Mouse (Mus musculus) embryo, embryonic 11.5 days (tissue): ENCODE measurements around the gene Prss33.

ENCODE experiments used
- DNase-seq: peaks from one replicate; pipeline ENCODE4 v3.0.0-alpha.2; 2012; ENCODE audit warnings: low read depth, low spot score

The Prss33 gene

DNA sequence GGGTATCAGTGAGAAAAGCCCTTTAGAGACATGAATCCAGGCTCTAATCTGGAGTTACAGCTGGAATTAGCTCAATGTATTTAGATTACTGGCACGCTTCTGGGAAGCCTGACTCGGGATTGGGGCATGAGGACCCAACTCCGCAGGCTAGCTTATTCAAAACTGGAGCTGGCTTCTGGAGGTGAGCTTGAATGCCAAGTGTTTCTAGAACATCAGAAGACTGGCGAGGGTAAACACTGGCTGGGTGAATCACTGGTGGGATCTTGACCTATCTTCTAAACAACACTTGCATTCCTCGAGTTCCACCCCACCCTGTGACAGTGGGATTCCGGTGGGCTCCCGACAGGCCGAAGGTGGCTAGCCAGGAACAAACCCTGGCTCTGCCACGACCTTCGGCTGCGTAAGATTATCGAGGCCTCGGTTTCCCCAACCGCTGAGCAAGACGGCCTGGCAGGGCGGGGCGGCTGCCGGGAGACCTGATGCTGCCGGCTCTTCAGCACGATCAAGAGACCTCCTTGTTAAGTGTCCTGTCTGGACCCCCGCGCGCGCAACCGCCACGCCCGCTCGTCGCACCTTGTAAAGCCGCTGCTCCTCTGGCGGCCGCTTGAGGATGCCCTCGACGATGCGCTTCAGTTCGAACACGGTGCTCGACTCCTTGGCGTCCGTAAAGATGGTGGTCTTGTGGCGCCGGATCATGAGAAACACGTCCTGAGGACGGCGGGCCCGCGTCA is 7.4 kb downstream of the Prss33 start:
- DNase-seq: no peak

DNA sequence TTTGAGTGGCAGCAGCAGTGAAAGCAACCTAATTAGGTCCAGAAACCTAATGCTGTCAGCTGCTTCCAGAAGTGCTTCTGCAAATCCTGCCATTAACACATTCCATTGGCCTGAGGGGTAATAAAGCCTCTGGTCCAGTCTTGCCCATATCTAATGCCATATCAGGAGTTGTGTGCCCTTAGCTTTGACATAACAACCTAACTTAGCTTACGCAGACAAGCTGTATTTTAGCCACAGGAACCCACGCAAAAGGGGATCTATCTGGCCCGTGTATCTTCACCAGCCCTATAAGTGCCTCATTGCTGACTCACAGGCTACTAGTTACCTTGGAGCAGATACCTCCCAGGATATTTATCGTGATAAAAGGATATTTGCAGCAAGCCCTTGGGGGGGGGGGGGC is 10.3 kb downstream of the Prss33 start:
- no peak for DNase-seq

DNA sequence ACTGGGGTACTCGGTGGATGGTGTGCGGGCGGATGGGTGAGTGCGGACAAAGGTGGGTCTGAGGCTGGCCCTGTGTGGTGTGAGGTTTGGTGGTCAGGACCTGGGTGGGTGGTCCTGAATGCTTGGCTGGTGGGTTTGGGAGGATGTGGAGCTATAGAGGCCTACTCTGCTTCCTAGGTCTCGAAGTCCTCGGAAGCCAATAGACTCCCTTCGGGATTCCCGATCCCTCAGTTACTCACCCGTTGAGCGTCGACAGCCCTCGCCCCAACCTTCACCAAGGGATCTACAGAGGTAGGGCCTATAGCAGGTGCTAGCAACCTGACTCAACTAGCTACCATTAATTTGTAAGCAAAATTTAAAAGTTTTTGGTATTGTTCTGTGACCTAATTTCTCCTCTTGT is 12.2 kb downstream of the Prss33 start:
- DNase-seq: no peak

DNA sequence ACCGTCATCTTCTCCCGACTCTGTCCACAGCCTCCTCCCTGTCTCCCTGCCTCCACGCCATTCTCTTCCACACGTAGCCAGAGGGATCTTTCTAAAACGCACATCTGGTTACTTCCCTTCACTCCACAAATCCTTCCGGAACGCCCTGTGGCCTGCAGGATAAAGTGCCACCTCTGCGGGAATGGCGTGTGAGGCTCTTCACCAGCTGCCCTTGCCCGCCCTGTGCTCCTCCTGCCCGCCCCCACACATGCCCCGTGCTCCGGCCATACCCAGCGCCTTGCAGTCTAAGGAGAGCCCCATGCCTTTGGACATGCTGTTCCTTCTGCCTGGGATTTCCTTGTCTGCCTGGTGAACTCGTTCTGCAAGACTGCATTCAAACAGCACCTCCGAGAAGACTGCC is 12.8 kb downstream of the Prss33 start:
- no peak for DNase-seq

DNA sequence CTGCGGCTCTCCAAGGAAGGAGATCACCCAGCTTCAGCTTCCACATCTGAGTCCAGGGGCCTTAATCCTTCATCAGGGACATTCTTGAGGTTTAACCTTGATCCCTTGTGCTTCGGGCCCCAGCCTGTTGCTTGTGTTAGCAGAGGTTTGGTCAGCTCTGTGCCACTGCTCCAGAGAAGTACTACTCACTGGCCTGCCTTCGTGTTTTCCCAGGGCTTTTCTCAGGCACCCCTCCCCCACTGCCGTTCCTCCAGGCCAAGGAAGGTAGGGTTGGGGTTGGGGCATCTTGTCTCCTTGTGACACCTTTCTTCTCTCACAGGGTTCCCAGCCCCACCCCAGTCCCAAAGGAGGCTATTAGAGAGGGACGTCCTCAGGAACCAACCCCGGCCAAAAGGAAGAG is 13.8 kb downstream of the Prss33 start:
- DNase-seq: no peak

DNA sequence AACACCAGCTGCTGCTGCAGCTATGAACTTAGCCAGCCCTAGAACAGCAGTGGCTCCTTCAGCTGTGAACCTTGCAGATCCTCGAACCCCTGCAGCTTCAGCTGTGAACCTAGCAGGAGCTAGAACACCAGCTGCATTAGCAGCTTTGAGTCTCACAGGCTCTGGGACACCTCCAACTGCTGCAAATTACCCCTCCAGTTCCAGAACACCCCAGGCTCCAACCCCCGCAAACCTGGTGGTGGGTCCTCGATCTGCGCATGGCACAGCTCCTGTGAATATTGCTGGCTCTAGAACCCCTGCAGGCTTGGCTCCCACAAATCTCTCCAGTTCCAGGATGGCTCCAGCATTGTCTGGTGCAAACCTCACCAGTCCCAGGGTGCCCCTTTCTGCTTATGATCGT is 15.1 kb downstream of the Prss33 start:
- no peak for DNase-seq

DNA sequence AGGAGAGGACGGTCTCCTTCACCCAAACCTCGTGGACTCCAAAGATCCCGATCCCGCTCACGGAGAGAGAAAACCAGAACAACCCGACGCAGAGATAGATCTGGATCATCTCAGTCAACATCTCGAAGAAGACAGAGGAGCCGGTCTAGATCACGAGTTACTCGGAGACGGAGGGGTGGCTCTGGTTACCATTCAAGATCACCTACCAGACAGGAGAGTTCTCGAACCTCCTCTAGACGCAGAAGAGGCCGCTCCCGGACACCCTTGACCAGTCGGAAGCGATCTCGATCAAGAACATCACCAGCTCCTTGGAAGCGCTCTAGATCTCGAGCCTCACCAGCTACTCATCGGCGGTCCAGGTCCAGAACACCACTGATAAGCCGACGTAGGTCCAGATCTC is 16.6 kb downstream of the Prss33 start:
- DNase-seq: no peak

DNA sequence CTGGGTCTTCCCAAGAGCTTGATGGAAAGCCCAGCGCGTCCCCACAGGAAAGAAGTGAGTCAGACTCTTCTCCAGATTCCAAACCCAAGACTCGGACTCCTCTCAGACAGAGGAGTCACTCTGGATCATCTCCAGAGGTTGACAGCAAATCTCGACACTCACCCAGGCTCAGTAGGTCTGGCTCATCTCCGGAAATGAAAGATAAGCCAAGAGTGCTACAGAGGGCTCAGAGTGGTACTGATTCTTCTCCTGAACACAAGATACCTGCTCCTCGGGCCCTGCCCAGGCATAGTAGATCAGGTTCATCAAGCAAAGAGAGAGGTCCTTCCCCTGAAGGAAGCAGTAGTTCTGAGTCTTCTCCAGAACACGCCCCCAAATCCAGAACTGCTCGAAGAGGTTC is 17.3 kb downstream of the Prss33 start:
- DNase-seq: no peak

DNA sequence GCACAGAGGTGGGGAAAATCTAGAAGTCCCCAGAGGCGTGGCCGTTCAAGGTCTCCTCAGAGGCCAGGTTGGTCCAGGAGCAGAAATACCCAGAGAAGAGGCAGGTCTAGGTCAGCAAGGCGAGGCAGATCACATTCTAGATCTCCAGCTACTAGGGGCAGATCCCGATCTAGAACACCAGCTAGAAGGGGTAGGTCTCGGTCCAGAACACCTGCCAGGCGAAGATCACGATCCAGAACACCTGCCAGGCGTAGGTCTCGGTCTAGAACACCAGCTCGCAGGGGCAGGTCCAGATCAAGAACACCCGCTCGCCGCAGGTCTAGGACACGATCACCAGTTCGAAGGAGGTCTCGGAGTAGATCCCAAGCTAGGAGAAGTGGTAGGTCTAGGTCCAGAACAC is 20.2 kb downstream of the Prss33 start:
- no peak for DNase-seq

DNA sequence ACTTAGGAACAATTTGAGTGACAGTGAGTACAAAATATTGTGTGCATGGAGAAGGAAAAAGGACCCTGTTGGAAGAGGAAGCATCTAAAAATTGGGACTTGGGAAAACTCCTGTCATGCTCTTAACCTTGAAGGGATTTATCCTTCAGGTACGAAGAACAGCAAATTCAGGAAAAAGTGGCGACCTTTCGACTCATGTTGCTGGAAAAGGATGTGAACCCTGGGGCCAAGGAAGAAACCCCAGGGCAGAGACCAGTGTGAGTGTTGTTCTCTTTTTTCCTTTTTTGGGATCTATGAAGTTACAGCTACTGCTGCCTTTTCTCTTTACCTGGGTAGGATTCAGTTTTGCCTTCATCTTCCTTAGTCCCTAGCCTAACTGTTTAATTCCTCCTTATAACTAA is 27.9 kb downstream of the Prss33 start:
- no peak for DNase-seq

DNA sequence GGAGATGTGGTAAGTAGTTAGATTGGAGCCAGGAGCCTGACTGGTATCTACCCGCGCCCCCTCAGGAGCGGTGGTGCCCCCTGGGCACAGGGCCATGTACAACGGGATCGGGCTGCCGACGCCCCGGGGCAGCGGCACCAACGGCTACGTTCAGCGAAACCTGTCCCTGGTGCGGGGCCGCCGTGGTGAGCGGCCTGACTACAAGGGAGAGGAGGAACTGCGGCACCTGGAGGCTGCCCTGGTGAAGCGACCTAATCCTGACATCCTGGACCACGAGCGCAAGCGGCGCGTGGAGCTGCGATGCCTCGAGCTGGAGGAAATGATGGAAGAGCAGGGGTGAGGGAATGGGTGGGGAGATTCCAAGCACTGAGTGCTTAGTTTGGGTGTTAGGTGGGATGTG is 29.0 kb downstream of the Prss33 start:
- no peak for DNase-seq

DNA sequence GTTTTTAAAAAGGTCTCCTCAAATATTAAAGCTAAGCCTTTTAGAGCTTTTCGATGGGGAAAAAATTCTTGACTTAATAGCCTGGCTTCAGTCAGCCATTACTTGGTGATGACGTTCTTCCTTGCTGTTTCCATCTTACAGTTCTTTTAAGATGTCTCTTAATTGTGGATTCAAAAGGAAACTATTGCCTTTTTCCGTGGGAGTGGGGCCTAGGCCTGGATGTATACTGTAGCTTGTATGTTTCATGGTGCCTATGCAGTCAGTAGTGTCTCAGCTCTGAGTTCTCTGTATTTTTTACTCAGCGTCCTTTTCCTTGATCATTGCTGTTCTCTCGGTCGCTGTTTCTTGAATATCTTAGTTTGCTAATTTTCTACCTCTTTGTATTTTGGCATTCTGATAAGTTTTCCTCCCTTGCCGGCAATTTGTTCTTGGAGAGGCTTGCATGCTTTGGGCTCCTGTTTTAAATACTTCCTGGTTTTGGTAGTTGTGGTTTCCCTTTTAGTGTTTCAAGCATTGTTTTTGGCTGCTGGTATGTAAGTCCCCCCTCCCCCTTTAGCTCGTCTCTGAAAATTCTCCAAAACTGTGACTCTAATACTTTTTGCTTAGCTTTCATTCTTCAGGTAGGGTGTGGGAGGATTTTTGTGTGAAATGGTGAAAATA is 31.3 kb downstream of the Prss33 start:
- no peak for DNase-seq

DNA sequence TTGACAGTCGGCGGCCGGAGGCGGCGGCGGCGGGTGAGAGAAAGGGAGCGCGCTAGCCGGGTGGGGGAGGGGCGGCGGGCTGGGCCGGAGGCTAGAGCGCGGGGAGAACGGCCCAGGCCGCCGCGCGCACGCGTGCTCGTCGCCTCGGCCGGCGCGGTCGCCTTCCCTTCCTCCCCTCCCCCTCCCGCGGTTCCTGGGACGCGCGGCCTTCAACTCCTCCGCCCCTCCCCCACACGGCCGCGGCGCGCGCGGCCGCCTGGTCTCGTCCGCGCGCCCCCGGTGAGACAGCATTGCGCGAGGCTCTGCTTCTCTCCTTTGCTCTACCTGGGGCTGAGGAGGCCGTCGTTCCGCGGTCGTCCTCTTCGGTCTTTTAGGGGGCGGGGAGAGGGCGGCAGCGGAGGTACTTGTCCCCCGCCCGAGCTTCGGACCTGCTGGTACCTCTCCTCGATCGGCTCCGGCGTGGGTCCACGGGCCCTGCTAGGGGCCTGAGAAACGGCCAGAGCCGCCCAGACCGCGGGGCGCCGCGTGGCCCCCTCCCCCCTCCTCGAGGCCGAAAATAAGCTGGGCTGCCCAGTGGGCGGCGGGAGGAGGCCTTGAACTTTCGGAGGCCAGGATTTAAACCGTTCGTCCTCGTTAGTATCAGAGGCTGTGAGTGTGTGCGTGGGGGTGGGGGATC is 32.4 kb downstream of the Prss33 start:
- peak; percentile 86 for DNase-seq

DNA sequence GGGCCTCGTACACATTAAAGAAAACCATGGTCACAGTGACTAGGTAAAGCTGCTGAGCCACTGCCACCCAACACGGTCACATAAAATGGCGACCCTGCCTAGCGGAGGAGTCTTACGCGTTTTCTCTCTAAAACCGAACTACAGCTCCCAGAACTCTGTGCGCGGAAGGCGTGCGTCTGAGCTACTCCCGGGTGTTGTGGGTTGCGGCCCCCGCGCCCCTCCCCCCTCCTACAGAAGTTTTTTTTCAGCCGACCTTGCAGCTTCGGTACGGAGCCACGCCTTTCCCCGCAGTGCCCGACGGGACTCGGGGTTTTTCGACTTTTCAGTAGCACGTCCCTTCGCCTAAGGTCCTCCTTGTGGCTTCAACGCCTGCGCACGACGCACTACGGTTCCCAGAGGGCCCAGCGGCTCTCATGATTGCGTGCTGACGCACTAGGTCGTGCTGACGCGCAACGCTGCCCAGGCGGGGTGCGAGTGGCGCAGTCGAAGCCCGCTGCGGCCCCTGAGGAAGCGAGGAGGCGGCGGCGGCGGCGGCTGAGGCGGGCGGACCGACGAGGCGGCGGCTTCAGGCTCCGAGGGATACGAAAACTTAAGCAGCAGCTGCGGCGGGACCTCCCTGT is 33.0 kb downstream of the Prss33 start:
- peak; percentile 96 for DNase-seq

DNA sequence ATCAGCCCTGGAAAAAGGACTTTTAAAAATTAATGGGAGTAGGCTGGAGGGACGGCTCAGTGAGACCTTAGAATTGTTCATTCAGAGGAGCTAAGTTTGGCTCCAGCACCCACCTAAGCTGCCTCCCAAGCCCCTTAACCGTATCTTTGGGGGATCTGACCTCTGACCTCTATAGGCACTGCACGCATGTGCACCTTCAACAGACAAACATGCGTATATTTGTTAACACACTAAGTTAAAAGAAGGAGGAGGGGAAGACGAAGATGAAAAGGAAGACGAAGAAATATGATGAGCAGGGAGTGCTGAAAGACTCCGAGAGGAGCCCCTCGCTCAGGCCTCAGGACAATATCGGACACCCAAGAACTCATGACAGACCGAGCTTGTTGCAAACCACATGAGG is 34.2 kb downstream of the Prss33 start:
- DNase-seq: no peak

DNA sequence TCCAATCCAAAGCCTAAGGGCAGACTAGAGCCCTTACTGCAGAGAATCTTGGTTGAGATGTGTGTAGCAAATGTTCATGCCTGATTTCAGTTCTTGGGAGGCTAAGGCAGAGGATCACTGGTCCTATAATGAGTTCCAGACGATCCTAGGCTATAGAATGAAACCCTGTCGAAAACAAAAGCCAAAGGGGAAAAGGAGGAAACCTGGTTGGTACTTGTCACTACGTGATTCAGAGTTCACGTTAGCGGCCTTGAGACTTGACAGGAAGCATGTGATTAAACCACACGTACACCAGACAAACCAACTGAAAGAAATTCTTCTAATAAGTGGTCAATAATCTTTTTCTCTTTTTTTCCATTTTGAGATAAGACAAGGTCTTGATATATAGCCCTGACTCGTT is 38.5 kb downstream of the Prss33 start:
- no peak for DNase-seq

DNA sequence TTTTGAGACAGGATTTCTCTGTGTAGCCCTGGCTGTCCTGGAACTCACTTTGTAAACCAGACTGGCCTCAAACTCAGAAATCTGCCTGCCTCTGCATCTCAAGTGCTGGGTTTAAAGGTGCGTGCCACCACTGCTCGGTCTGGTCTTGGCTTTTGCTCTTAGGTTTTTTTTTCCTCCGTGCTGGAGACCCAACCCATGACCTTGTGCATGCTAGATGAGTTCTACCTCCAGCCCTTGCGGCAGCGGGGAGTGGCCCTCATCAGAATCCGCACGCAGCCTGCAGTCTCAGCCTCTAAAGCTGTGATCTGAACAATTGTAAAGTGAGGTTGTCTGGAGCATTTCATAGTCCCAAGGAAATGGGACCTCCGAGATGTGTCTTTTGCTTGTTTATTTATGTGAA is 40.5 kb downstream of the Prss33 start:
- no peak for DNase-seq

DNA sequence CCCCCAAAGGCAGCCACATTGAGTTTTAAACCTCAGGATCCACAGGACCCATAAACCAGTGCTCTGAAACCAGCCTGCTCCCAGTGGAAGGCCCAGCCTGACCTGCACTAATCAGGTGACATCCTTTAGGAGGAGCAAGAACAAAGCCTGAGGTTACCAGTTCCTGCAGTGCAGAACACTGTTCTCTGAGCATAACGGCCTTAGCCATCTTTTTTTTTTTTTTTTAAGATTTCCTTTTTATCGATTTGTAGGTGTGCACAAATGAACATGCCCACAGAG is 44.8 kb downstream of the Prss33 start:
- no peak for DNase-seq

DNA sequence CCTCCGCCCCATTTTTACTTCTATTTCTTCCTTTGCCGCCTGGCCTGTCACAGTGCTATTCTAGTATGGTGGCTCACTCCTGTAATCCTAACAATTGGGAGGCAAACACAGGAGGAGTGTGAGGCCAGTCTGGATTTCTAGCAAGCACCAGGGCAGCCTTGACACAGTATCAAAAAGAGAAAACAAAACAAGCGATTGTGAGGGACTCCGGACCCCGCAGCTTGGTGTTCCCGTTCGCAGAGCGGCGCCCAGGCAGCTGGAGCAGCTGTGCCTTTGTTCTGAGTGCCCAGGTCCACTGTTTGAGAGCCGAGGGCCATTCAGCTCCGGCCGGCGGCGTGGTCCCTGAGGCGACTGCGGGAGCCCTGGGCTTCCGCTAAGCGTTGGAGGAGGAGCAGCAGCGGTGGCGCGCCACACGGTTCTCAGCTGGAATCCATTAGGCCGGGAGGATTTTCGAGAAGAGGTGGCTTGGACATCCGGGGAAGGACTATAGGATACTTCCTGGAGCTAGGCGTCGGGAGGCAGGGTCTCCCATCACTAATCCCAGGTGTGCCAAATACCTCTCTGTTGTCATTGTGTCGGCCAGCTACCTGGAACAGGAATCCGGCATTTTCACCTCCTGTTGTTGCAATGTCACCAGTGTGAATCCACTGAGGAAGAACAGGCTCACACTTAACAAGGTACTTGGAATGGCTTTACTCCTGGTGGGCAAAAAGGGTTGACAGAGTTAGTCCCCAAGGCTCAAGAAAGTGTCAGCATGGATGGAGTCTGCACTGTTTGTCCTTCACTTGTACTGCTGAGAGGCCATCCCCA is 45.4 kb downstream of the Prss33 start, which contains the start of gene Srrm2:
Gene Srrm2 (plus strand): TSS at position 264 of the 810 bp plus-strand sequence.
- peak; percentile 46 for DNase-seq

DNA sequence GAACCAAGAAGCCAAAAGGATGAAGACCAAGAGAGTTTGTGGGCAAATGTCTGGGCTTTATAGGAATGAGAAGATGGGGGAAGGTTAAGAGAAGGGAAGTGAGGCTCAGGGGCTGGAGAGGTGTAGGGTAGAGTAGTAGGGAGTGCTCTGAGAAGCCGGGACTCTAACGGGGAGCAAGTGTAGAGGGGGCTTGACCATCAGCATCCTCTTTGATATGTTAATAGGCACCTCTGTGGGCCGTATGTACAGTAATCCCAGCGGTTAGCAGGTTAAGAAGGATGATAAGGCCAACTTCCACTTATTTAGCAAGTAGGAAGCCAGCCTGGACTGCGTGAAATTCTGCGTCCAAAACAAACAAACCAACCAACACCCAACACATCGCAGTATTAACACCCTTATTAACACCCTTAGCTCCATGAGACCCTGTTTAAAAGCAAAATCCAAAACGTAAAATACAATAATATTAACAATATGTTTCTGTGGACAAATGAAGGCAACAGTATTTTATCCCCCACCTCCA is 46.0 kb downstream of the Prss33 start:
- DNase-seq: no peak

DNA sequence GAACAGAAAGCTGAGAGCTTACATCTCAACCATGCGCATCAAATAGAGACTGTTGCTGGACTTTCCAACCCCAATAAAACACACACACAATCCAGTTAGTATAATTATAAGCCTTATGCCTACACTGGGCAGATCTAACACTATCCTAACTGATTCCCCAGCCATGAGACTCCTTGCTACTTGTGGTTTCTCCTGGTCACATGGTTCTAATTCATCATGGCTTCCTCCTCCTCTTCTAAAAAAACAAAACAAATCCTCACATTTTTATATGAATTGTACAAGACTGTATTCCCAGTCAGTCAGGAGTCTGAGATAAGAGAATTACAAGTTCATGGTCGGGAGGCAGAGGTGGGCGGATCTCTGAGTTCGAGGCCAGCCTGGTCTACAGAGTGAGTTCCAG is 46.9 kb downstream of the Prss33 start:
- no peak for DNase-seq

DNA sequence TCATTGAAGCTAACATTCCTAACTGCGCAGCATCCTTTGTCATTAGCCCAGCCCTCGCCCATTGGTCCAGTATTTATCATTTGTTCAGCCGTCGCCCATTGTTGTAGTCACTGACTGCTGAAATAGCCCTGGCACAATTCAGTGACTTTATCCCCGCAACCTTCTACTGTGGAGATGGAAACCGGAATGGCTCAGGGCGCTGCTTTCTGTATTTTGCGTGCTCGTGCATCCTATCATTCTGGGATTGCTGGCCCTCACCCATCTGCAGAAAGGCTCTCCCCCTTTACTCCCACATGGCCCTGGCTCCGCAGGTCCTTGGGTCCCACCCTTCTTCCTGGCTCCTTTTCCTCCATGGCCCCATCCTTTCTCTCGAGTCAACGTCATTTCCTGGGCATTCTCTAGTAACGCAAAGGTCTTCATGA is 49.3 kb downstream of the Prss33 start:
- DNase-seq: no peak
